Mouse (Mus musculus) megakaryocyte, embryonic 14.5 days (primary cell): ENCODE data around the gene Traf4.

ENCODE experiments used
- FLI1 ChIP-seq: IDR thresholded peaks from 2 replicates; pipeline ENCODE4 v1.6.1; 2012; ENCODE audit warnings: low read length, inconsistent platforms, mixed read lengths
- GATA1 ChIP-seq: IDR thresholded peaks from 3 replicates; pipeline ENCODE4 v1.6.1; 2012; ENCODE audit warnings: mixed read lengths, low read length, inconsistent platforms, borderline replicate concordance

- no peak for TF ChIP-seq GATA1
- TF ChIP-seq FLI1, result no peak
Observed at GRCm38 (mm10) chr11:78161968-78162367, 3.4 kb downstream of the Traf4 start.
